Mouse (Mus musculus) small intestine, adult 2 months (tissue): ENCODE measurements around the gene Nrf1. TPM values are rescaled to one million over a fixed set of nuclear protein-coding genes. Genes with fewer than 3 reads are reported as not detected.

Experiments used
- H3K27ac ChIP-seq: fragments of 200-500 bp; 2 replicates; pipeline ENCODE4 v1.5.1; 2012; ENCODE audit warnings: low read depth, low read length, control low read depth, inconsistent platforms; ENCODE audit not compliant: insufficient read depth
- H3K27me3 ChIP-seq: fragments of 200-500 bp; 2 replicates; pipeline ENCODE4 v1.6.1; 2012; ENCODE audit warnings: mild to moderate bottlenecking, moderate library complexity, low read length, inconsistent platforms; ENCODE audit not compliant: control insufficient read depth, insufficient read depth
- H3K36me3 ChIP-seq: fragments of 200-500 bp; 2 replicates; pipeline ENCODE4 v1.6.1; 2012; ENCODE audit warnings: mild to moderate bottlenecking, low read length, control low read depth, inconsistent platforms; ENCODE audit not compliant: control insufficient read depth, insufficient read depth
- H3K4me1 ChIP-seq: fragments of 200-500 bp; 2 replicates; pipeline ENCODE4 v1.6.1; 2012; ENCODE audit warnings: low read length, inconsistent platforms, mixed read lengths; ENCODE audit not compliant: control insufficient read depth, insufficient read depth, insufficient read length
- H3K4me3 ChIP-seq: fragments of 200-500 bp; 2 replicates; pipeline ENCODE4 v1.5.1; 2012; ENCODE audit warnings: low read depth, mild to moderate bottlenecking, control low read depth, inconsistent platforms, low read length, moderate library complexity
- CTCF ChIP-seq: fragments of 200-500 bp; IDR thresholded peaks from 2 replicates; pipeline ENCODE4 v1.5.1; 2012; ENCODE audit warnings: low read depth, mild to moderate bottlenecking, control low read depth, inconsistent platforms, low read length, moderate library complexity, mixed read lengths; ENCODE audit not compliant: insufficient replicate concordance, insufficient read length; ENCODE audit errors: extremely low read depth
- POLR2A ChIP-seq: fragments of 200-500 bp; IDR thresholded peaks from 2 replicates; pipeline ENCODE4 v1.6.1; 2012; ENCODE audit warnings: low read depth, mild to moderate bottlenecking, control low read depth, inconsistent platforms, low read length, moderate library complexity
- WGBS: fragments of 180-500 bp; shearing (Covaris S2); methylation state at CpG from one replicate; pipeline ENCODE4 v1.1.7; 2018; 5-methylcytosine and 5-hydroxymethylcytosine counted together
- polyA plus RNA-seq: library from polyadenylated mRNA; depleted of rRNA; stranded (reverse); fragments of >200 nt; gene quantifications from 2 replicates; pipeline ENCODE4 v1.2.3, GENCODE M21; 2012

Gene Nrf1
- polyA plus RNA-seq, 1 experiment: 21.6 TPM

- Histone ChIP-seq H3K4me1 (no peaks in the 10 kb centered on the region; the same call in 1 of the 2 replicates), H3K27me3 (no peaks in the 10 kb centered on the region), H3K4me3 (no peak overlapping the region), H3K36me3 (no peaks in the 10 kb centered on the region), H3K27ac (no peak overlapping the region)
- 88% methylated on average over 3 of the region's 3 CpGs for WGBS
- TF ChIP-seq POLR2A: no peak
- no peak for TF ChIP-seq CTCF
Observed at GRCm38 (mm10) chr6:30072476-30072875, 24.7 kb downstream of the Nrf1 start.

- no peak overlapping the region for H3K27ac ChIP-seq
- H3K4me1 ChIP-seq: no peaks in the 10 kb centered on the region
- WGBS: 91% methylated on average over 4 of the region's 4 CpGs
- H3K27me3 ChIP-seq: no peaks in the 10 kb centered on the region
- H3K4me3 ChIP-seq: no peak overlapping the region
- TF ChIP-seq POLR2A (no peak), CTCF (no peak)
- no peaks in the 10 kb centered on the region for H3K36me3 ChIP-seq
Observed at GRCm38 (mm10) chr6:30078938-30079529, 31.2 kb downstream of the Nrf1 start.

- H3K27ac ChIP-seq: no peak overlapping the region
- H3K4me3 ChIP-seq: no peak overlapping the region
- no peaks in the 10 kb centered on the region for H3K4me1 ChIP-seq
- H3K27me3 ChIP-seq: no peaks in the 10 kb centered on the region
- WGBS: 75% methylated on average over 3 of the region's 3 CpGs
- TF ChIP-seq POLR2A: no peak
- no peak for TF ChIP-seq CTCF
- H3K36me3 ChIP-seq: no peaks in the 10 kb centered on the region
Observed at GRCm38 (mm10) chr6:30081339-30081738, 33.6 kb downstream of the Nrf1 start.

GRCm38 (mm10) chr6:30083307-30083706 lies 35.5 kb downstream of the Nrf1 start:
- Histone ChIP-seq H3K4me3 (no peak overlapping the region), H3K36me3 (no peaks in the 10 kb centered on the region), H3K4me1 (no peaks in the 10 kb centered on the region), H3K27ac (no peak overlapping the region), H3K27me3 (no peaks in the 10 kb centered on the region)
- TF ChIP-seq CTCF: no peak
- WGBS: 96% methylated on average over 1 of the region's 1 CpGs

- H3K27ac ChIP-seq: no peak overlapping the region
- no peaks in the 10 kb centered on the region for H3K4me1 ChIP-seq
- H3K36me3 ChIP-seq: peaks cover 7% of the 10 kb centered on the region
- no peaks in the 10 kb centered on the region for H3K27me3 ChIP-seq
- no peak overlapping the region for H3K4me3 ChIP-seq
- 52% methylated on average over 2 of the region's 2 CpGs for WGBS
- TF ChIP-seq POLR2A: no peak
- no peak for TF ChIP-seq CTCF
Observed at GRCm38 (mm10) chr6:30085351-30085750, 37.6 kb downstream of the Nrf1 start.

- no peak for TF ChIP-seq POLR2A
- no peak for TF ChIP-seq CTCF
- Histone ChIP-seq H3K27me3 (no peaks in the 10 kb centered on the region), H3K27ac (no peak overlapping the region), H3K4me1 (no peaks in the 10 kb centered on the region), H3K36me3 (peaks cover 33% of the 10 kb centered on the region), H3K4me3 (no peak overlapping the region)
- 86% methylated on average over 4 of the region's 4 CpGs for WGBS
Observed at GRCm38 (mm10) chr6:30091221-30091620, 43.4 kb downstream of the Nrf1 start.

- Histone ChIP-seq H3K27me3 (no peaks in the 10 kb centered on the region), H3K4me3 (no peak overlapping the region), H3K36me3 (peaks cover 43% of the 10 kb centered on the region), H3K4me1 (no peaks in the 10 kb centered on the region), H3K27ac (no peak overlapping the region)
- no peak for TF ChIP-seq CTCF
- TF ChIP-seq POLR2A: no peak
- 88% methylated on average over 6 of the region's 6 CpGs for WGBS
Observed at GRCm38 (mm10) chr6:30092816-30093215, 45.0 kb downstream of the Nrf1 start.

- H3K27ac ChIP-seq: no peak overlapping the region
- TF ChIP-seq CTCF (no peak), POLR2A (no peak)
- 80% methylated on average over 12 of the region's 12 CpGs for WGBS
- no peaks in the 10 kb centered on the region for H3K27me3 ChIP-seq
- no peak overlapping the region for H3K4me3 ChIP-seq
- H3K36me3 ChIP-seq: peaks cover 49% of the 10 kb centered on the region
- no peaks in the 10 kb centered on the region for H3K4me1 ChIP-seq
Observed at GRCm38 (mm10) chr6:30101773-30102415, 54.1 kb downstream of the Nrf1 start.
